Mouse (Mus musculus) CH12.LX (cell line): ENCODE measurements around the gene Sept3. TPM values are rescaled to one million over a fixed set of nuclear protein-coding genes. Genes with fewer than 3 reads are reported as not detected.

Experiments used
- DNase-seq: peaks from one replicate; pipeline ENCODE4 v3.0.0-alpha.2; 2013; ENCODE audit errors: extremely low read depth
- H3K27ac ChIP-seq: 2 replicates; pipeline ENCODE4 v1.5.1; 2012; ENCODE audit warnings: low read depth, mild to moderate bottlenecking, control low read depth, moderate library complexity; ENCODE audit not compliant: insufficient read depth
- H3K27me3 ChIP-seq: replicated peaks from 2 replicates; pipeline ENCODE3; 2012; ENCODE audit warnings: inconsistent platforms
- H3K36me3 ChIP-seq, 2 experiments: replicated peaks in 1 of 2; 2 replicates each; pipeline versions ENCODE3 to v1.6.1; 2012; ENCODE audit warnings: inconsistent platforms in 1 of 2, low read length in 1 of 2, mild to moderate bottlenecking in 1 of 2, mixed read lengths in 1 of 2, moderate library complexity in 1 of 2; ENCODE audit not compliant: control insufficient read depth in 1 of 2, insufficient read depth in 1 of 2
- H3K4me1 ChIP-seq, 2 experiments: 2 replicates each; pipeline ENCODE4 v1.6.1; 2012; ENCODE audit warnings: inconsistent platforms in 1 of 2, moderate library complexity in 1 of 2; ENCODE audit not compliant: insufficient read depth in 2 of 2, control insufficient read depth in 1 of 2
- H3K4me2 ChIP-seq: 2 replicates; pipeline ENCODE4 v1.6.1; 2012; ENCODE audit warnings: low read depth, mild to moderate bottlenecking, control low read depth; ENCODE audit not compliant: poor library complexity, insufficient read depth, severe bottlenecking
- H3K4me3 ChIP-seq, 3 experiments: fragments of 150-350 bp in 1 of 3; sonication (generic) in 1 of 3; replicated peaks in 1 of 3; 2 replicates each; pipeline versions ENCODE3 to v1.5.1; 2011 to 2012; ENCODE audit warnings: low read depth in 2 of 3, low read length in 2 of 3, mild to moderate bottlenecking in 2 of 3, moderate library complexity in 2 of 3, control low read depth in 1 of 3, improper control_type of control experiment in 1 of 3, inconsistent platforms in 1 of 3, mixed read lengths in 1 of 3; ENCODE audit not compliant: poor library complexity in 1 of 3
- H3K79me2 ChIP-seq: replicated peaks from 2 replicates; pipeline ENCODE4 v1.6.1; 2012; ENCODE audit warnings: mild to moderate bottlenecking, moderate library complexity; ENCODE audit not compliant: control insufficient read depth, poor library complexity, insufficient read depth, severe bottlenecking; ENCODE audit errors: extremely low read depth
- H3K9ac ChIP-seq: 2 replicates; pipeline ENCODE4 v1.6.1; 2012; ENCODE audit warnings: low read depth, mild to moderate bottlenecking, control low read depth, moderate library complexity; ENCODE audit not compliant: insufficient read depth
- H3K9me3 ChIP-seq: replicated peaks from 2 replicates; pipeline ENCODE3; 2012; ENCODE audit warnings: low read length, inconsistent platforms, mixed read lengths
- CHD2 ChIP-seq: IDR thresholded peaks from 2 replicates; pipeline ENCODE4 v1.6.1; 2011; ENCODE audit warnings: low read length, improper control_type of control experiment
- ELF1 ChIP-seq: IDR thresholded peaks from 2 replicates; pipeline ENCODE4 v1.6.1; 2014; ENCODE audit warnings: low read depth, mild to moderate bottlenecking, inconsistent platforms, low read length, improper control_type of control experiment
- EP300 ChIP-seq: IDR thresholded peaks from 2 replicates; pipeline ENCODE4 v1.6.1; 2011; ENCODE audit warnings: low read length, improper control_type of control experiment
- GABPA ChIP-seq: IDR thresholded peaks from 2 replicates; pipeline ENCODE4 v1.6.1; 2012; ENCODE audit warnings: low read depth, low read length, improper control_type of control experiment, inconsistent platforms; ENCODE audit not compliant: insufficient replicate concordance
- IRF4 ChIP-seq: IDR thresholded peaks from 2 replicates; pipeline ENCODE4 v1.6.1; 2014; ENCODE audit warnings: low read depth, mild to moderate bottlenecking, inconsistent platforms, low read length, improper control_type of control experiment
- MAX ChIP-seq: IDR thresholded peaks from 2 replicates; pipeline ENCODE4 v1.6.1; 2011; ENCODE audit warnings: low read length, improper control_type of control experiment
- MAZ ChIP-seq: IDR thresholded peaks from 2 replicates; pipeline ENCODE4 v1.6.1; 2012; ENCODE audit warnings: low read depth, mild to moderate bottlenecking, inconsistent platforms, low read length, improper control_type of control experiment, moderate library complexity
- MEF2A ChIP-seq: IDR thresholded peaks from 2 replicates; pipeline ENCODE4 v1.6.1; 2014; ENCODE audit warnings: low read depth, mild to moderate bottlenecking, inconsistent platforms, low read length, improper control_type of control experiment, borderline replicate concordance
- MYC ChIP-seq: IDR thresholded peaks from 2 replicates; pipeline ENCODE4 v1.6.1; 2011; ENCODE audit warnings: low read depth, mild to moderate bottlenecking, improper control_type of control experiment, low read length
- NRF1 ChIP-seq: IDR thresholded peaks from 2 replicates; pipeline ENCODE4 v1.6.1; 2014; ENCODE audit warnings: low read depth, mild to moderate bottlenecking, inconsistent platforms, low read length, improper control_type of control experiment, moderate library complexity
- RCOR1 ChIP-seq: conservative IDR thresholded peaks from 2 replicates; pipeline ENCODE4 v1.6.1; 2012; ENCODE audit warnings: low read depth, mild to moderate bottlenecking, inconsistent platforms, low read length, improper control_type of control experiment
- SIN3A ChIP-seq: IDR thresholded peaks from 2 replicates; pipeline ENCODE4 v1.6.1; 2012; ENCODE audit warnings: low read length, improper control_type of control experiment, inconsistent platforms
- TBP ChIP-seq: conservative IDR thresholded peaks from 2 replicates; pipeline ENCODE4 v1.6.1; 2011; ENCODE audit warnings: low read depth, low read length, improper control_type of control experiment
- USF2 ChIP-seq: conservative IDR thresholded peaks from 2 replicates; pipeline ENCODE4 v1.6.1; 2011; ENCODE audit warnings: low read depth, low read length, improper control_type of control experiment
- dilution Hi-C: fragments of 300-500 bp; cut with MboI; formaldehyde crosslinking; loops from 2 replicates; pipeline ENCODE4 v1.14.3; 2020; ENCODE audit warnings: low sequenced_read_pairs; ENCODE audit not compliant: extremely low pct_unique_long_range_greater_than_20kb, extremely low pct_ligation_motif_present
- in situ Hi-C: fragments of 300-500 bp; cut with MboI; formaldehyde crosslinking; loops from 3 replicates; pipeline ENCODE4 v1.14.3; 2019; ENCODE audit warnings: low sequenced_read_pairs, low pct_ligation_motif_present, low pct_unique_long_range_greater_than_20kb, mixed read lengths
- polyA plus RNA-seq: library from polyadenylated mRNA; unstranded; fragments of >175 nt; gene quantifications from 2 replicates; pipeline ENCODE4 v1.2.1, GENCODE M21; 2012; ENCODE audit warnings: low read depth; ENCODE audit not compliant: insufficient read length
- total RNA-seq, 2 experiments: library from RNA; depleted of rRNA; stranded (reverse); fragments of 300-350 nt in 1 of 2; fragments of >200 nt in 1 of 2; gene quantifications; 2 replicates each; pipeline ENCODE4 v1.2.3; 2012 to 2014

Sept3 gene
- total and polyA plus RNA-seq, 3 experiments, result 0.04 to 0.07 TPM; not detected in 1

DNA sequence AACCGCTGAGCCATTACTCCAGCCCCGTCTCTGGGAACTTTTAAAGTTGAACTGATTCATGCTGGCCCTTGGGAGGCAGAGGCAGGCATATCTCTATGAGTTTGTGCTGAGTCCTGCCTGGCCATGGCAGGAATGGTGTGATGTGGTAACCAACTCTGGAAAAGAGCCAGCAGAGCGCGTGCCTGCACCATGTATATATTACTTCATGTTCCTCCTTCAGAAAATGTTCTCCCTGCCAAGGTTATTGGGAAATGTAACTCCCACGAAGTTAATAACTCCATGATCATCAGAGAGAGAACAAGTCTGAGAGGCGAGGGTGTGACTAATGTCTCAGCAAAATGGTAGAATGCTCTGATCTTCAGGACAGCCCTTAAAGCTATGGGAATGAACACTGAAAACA lies 43.1 kb downstream of the Sept3 start:
- no peak for TF ChIP-seq MAZ
- no peak for TF ChIP-seq MEF2A
- no peak overlapping the region for H3K27ac ChIP-seq
- H3K9ac ChIP-seq, result no peak overlapping the region
- dilution Hi-C loops, result no loop called here
- H3K9me3 ChIP-seq, result no peaks in the 10 kb centered on the region
- H3K4me1 ChIP-seq, result no peaks in the 10 kb centered on the region
- no peaks in the 10 kb centered on the region for H3K36me3 ChIP-seq
- DNase-seq, result no peak
- peaks cover 32% of the 10 kb centered on the region for H3K27me3 ChIP-seq
- H3K4me2 ChIP-seq, result no peak overlapping the region
- in situ Hi-C loops, result no loop called here
- H3K79me2 ChIP-seq, result no peaks in the 10 kb centered on the region
- H3K4me3 ChIP-seq, result no peak overlapping the region

DNA sequence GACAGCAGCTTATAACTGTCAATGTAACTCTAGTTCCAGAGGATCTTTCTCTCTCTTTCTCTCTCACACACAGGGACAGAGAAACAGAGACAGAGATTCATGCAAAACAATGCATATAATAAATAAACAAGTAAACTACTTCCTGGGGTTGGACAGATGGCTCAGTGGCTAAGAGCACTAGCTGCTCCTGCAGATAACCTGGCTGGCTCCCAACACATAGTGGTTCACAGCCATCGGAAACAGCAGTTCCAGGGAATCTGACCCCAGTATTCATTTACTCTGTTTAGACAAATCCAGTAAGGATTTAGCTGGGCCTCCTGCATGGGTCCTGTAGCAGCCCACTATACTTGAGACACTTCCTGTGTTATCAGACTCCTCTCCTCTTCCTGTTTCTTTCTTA lies 44.9 kb downstream of the Sept3 start:
- peaks cover 17% of the 10 kb centered on the region for H3K27me3 ChIP-seq
- H3K4me1 ChIP-seq, result no peaks in the 10 kb centered on the region
- H3K27ac ChIP-seq, result no peak overlapping the region
- H3K4me3 ChIP-seq, result no peak overlapping the region
- no peak for DNase-seq
- dilution Hi-C loops (no loop called here), in situ Hi-C loops (no loop called here)
- H3K79me2 ChIP-seq, result no peaks in the 10 kb centered on the region
- H3K9me3 ChIP-seq, result no peaks in the 10 kb centered on the region
- H3K36me3 ChIP-seq, result no peaks in the 10 kb centered on the region
- H3K9ac ChIP-seq, result no peak overlapping the region
- TF ChIP-seq GABPA (no peak), IRF4 (no peak), SIN3A (no peak), CHD2 (no peak), MYC (no peak), EP300 (no peak), RCOR1 (no peak), ELF1 (no peak)
- H3K4me2 ChIP-seq, result no peak overlapping the region

DNA sequence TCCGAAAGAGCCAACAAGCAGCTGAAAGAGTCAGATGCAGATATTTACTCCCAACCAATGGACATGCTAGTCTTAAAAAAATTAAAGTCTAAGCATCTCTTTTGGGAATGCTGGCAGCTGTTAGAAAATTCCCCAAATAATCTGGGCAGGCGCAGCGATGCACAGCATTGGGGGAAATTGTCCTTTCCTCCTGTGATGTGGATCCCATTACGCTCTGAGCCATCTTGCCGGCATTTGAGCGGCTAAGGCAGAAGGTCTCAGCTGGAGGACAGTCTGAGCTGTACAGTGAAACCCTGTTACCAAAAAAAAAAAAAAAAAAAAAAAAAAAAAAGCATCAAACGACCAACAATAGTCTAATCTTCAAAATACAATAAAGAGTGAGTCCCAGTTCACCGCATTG lies 47.5 kb downstream of the Sept3 start:
- H3K9ac ChIP-seq, result no peak overlapping the region
- no peaks in the 10 kb centered on the region for H3K4me1 ChIP-seq
- DNase-seq, result no peak
- in situ Hi-C loops (no loop called here), dilution Hi-C loops (no loop called here)
- no peak overlapping the region for H3K4me3 ChIP-seq
- H3K27ac ChIP-seq, result no peak overlapping the region
- TF ChIP-seq MAX (no peak), NRF1 (no peak), USF2 (no peak), TBP (no peak)
- no peaks in the 10 kb centered on the region for H3K9me3 ChIP-seq
- H3K79me2 ChIP-seq, result no peaks in the 10 kb centered on the region
- H3K4me2 ChIP-seq, result no peak overlapping the region
- H3K27me3 ChIP-seq, result peaks cover 2% of the 10 kb centered on the region
- no peaks in the 10 kb centered on the region for H3K36me3 ChIP-seq
